Mouse (Mus musculus) B cell, adult 2 months (primary cell): ENCODE data around the gene Ptcra.
"Not testable (repeated sequence)": the region's sequence is repeated elsewhere in the genome, so short reads cannot be mapped to it uniquely, and the experiment has no call there.

ENCODE experiments used
- DNase-seq, 2 experiments: peaks; one replicate each; pipeline ENCODE4 v3.0.0; 2022

Ptcra gene

GRCm38 (mm10) chr17:46771025-46771424 is 7.5 kb upstream of the Ptcra start:
- no peak for DNase-seq

- no peak for DNase-seq
Measured at GRCm38 (mm10) chr17:46770546-46770945, 7.0 kb upstream of the Ptcra start.

- DNase-seq = no peak
Measured at GRCm38 (mm10) chr17:46767868-46768267, 4.4 kb upstream of the Ptcra start.

- not testable (repeated sequence) for DNase-seq
Measured at GRCm38 (mm10) chr17:46764916-46765315, 1.4 kb upstream of the Ptcra start.

GRCm38 (mm10) chr17:46758753-46759152 is 4.8 kb downstream of the Ptcra start:
- no peak for DNase-seq

- DNase-seq = peak; percentile 98
Measured at GRCm38 (mm10) chr17:46751794-46752556, 11.5 kb downstream of the Ptcra start, which contains the start of gene Cnpy3. Cnpy3 (minus strand) TSS chr17:46752214.

GRCm38 (mm10) chr17:46751056-46751793 is 12.3 kb downstream of the Ptcra start:
- peak; percentile 50 to 88 for DNase-seq

- DNase-seq = no peak
Measured at GRCm38 (mm10) chr17:46750580-46750979, 12.9 kb downstream of the Ptcra start.

- no peak for DNase-seq
Measured at GRCm38 (mm10) chr17:46749282-46749681, 14.2 kb downstream of the Ptcra start.

GRCm38 (mm10) chr17:46747806-46748205 is 15.7 kb downstream of the Ptcra start:
- no peak for DNase-seq

GRCm38 (mm10) chr17:46747234-46747633 is 16.3 kb downstream of the Ptcra start:
- DNase-seq = no peak

GRCm38 (mm10) chr17:46745506-46745905 is 18.0 kb downstream of the Ptcra start:
- no peak for DNase-seq

- no peak for DNase-seq
Measured at GRCm38 (mm10) chr17:46742986-46743385, 20.5 kb downstream of the Ptcra start.

- no peak for DNase-seq
Measured at GRCm38 (mm10) chr17:46741305-46741704, 22.2 kb downstream of the Ptcra start.

- peak; percentile 73 to 74 for DNase-seq
Measured at GRCm38 (mm10) chr17:46736160-46736559, 27.4 kb downstream of the Ptcra start.

GRCm38 (mm10) chr17:46735287-46735686 is 28.2 kb downstream of the Ptcra start:
- no peak for DNase-seq

GRCm38 (mm10) chr17:46734055-46734454 is 29.5 kb downstream of the Ptcra start:
- no peak for DNase-seq

GRCm38 (mm10) chr17:46728904-46729318 is 34.6 kb downstream of the Ptcra start, which contains the start of gene Gnmt:
Gnmt (minus strand) TSS chr17:46729168.
- no peak for DNase-seq

- DNase-seq = no peak
Measured at GRCm38 (mm10) chr17:46728496-46728895, 35.0 kb downstream of the Ptcra start.

- DNase-seq = peak; percentile 29 to 37
Measured at GRCm38 (mm10) chr17:46728021-46728420, 35.5 kb downstream of the Ptcra start.

GRCm38 (mm10) chr17:46727271-46727670 is 36.2 kb downstream of the Ptcra start:
- no peak for DNase-seq

- no peak for DNase-seq
Measured at GRCm38 (mm10) chr17:46725731-46726645, 37.5 kb downstream of the Ptcra start.

- peak; percentile 60 to 63 for DNase-seq
Measured at GRCm38 (mm10) chr17:46725273-46725672, 38.2 kb downstream of the Ptcra start.
